Mouse (Mus musculus) liver, adult 2 months (tissue): ENCODE data around the gene Eif4g3. TPM values are rescaled to one million over a fixed set of nuclear protein-coding genes. Genes with fewer than 3 reads are reported as not detected.

Experiments used
- DNase-seq: peaks from one replicate; pipeline ENCODE4 v3.0.0-alpha.2; 2011; ENCODE audit warnings: low read depth, low spot score; ENCODE audit errors: extremely low read depth
- H3K27ac ChIP-seq: fragments of 200-500 bp; replicated peaks from 2 replicates; pipeline ENCODE4 v1.5.1; 2012; ENCODE audit warnings: low read depth, mild to moderate bottlenecking, control low read depth, inconsistent platforms, low read length; ENCODE audit not compliant: insufficient read depth
- H3K27me3 ChIP-seq: fragments of 200-500 bp; 2 replicates; pipeline ENCODE4 v1.6.1; 2012; ENCODE audit warnings: mild to moderate bottlenecking, moderate library complexity, low read length, inconsistent platforms; ENCODE audit not compliant: control insufficient read depth, insufficient read depth
- H3K36me3 ChIP-seq: fragments of 200-500 bp; 2 replicates; pipeline ENCODE4 v1.6.1; 2012; ENCODE audit warnings: low read length, inconsistent platforms; ENCODE audit not compliant: control insufficient read depth, insufficient read depth
- H3K4me1 ChIP-seq: fragments of 200-500 bp; 2 replicates; pipeline ENCODE4 v1.6.1; 2011; ENCODE audit warnings: low read length; ENCODE audit not compliant: control insufficient read depth, insufficient read depth
- H3K4me3 ChIP-seq: fragments of 200-500 bp; 2 replicates; pipeline ENCODE4 v1.5.1; 2011; ENCODE audit warnings: low read depth, mild to moderate bottlenecking, control low read depth, low read length, moderate library complexity; ENCODE audit not compliant: insufficient read depth
- H3K79me2 ChIP-seq: fragments of 200-500 bp; 2 replicates; pipeline ENCODE4 v1.6.1; 2012; ENCODE audit warnings: inconsistent platforms, mild to moderate bottlenecking, low read length, moderate library complexity; ENCODE audit not compliant: control insufficient read depth, insufficient read depth
- H3K9ac ChIP-seq: fragments of 200-500 bp; 2 replicates; pipeline ENCODE4 v1.6.1; 2012; ENCODE audit warnings: low read depth, mild to moderate bottlenecking, control low read depth, inconsistent platforms, low read length
- CTCF ChIP-seq: fragments of 200-500 bp; IDR thresholded peaks from 2 replicates; pipeline ENCODE4 v1.5.1; 2011; ENCODE audit warnings: low read depth, low read length, control low read depth
- POLR2A ChIP-seq: fragments of 200-500 bp; IDR thresholded peaks from 2 replicates; pipeline ENCODE4 v1.6.1; 2011; ENCODE audit warnings: low read length, control low read depth; ENCODE audit not compliant: insufficient read depth; ENCODE audit errors: extremely low read depth
- WGBS: fragments of 180-500 bp; shearing (Covaris S2); methylation state at CpG from one replicate; pipeline ENCODE4 v1.1.7; 2018; 5-methylcytosine and 5-hydroxymethylcytosine counted together
- polyA plus RNA-seq: library from polyadenylated mRNA; depleted of rRNA; stranded (reverse); fragments of >200 nt; gene quantifications from 2 replicates; pipeline ENCODE4 v1.2.3, GENCODE M21; 2012
- total RNA-seq: library from RNA; depleted of rRNA; stranded (reverse); fragments of >200 nt; gene quantifications from 2 replicates; pipeline ENCODE4 v1.2.3, GENCODE M21; 2014

Gene Eif4g3
- total and polyA plus RNA-seq, 2 experiments: 9.7 to 17.0 TPM

GRCm38 (mm10) chr4:138009786-138010502 is 17.1 kb downstream of the Eif4g3 start:
- H3K27ac ChIP-seq: no peak overlapping the region
- TF ChIP-seq POLR2A (no peak), CTCF (no peak)
- H3K36me3 ChIP-seq: peaks cover 4% of the 10 kb centered on the region; the same call in 1 of the 2 replicates
- no peaks in the 10 kb centered on the region for H3K4me1 ChIP-seq
- no peak overlapping the region for H3K9ac ChIP-seq
- H3K4me3 ChIP-seq: no peak overlapping the region
- H3K27me3 ChIP-seq: no peaks in the 10 kb centered on the region
- WGBS: 81% methylated on average over 4 of the region's 4 CpGs
- DNase-seq: peak; percentile 62
- H3K79me2 ChIP-seq: peaks cover 18% of the 10 kb centered on the region; the same call in 1 of the 2 replicates

GRCm38 (mm10) chr4:138013723-138014479 is 21.1 kb downstream of the Eif4g3 start:
- no peaks in the 10 kb centered on the region for H3K27me3 ChIP-seq
- DNase-seq: no peak
- 91% methylated on average over 15 of the region's 15 CpGs for WGBS

GRCm38 (mm10) chr4:138015966-138016365 is 23.1 kb downstream of the Eif4g3 start:
- WGBS: 72% methylated on average over 4 of the region's 4 CpGs
- Histone ChIP-seq H3K27me3 (no peaks in the 10 kb centered on the region), H3K79me2 (peaks cover 21% of the 10 kb centered on the region; the same call in 1 of the 2 replicates), H3K27ac (no peak overlapping the region), H3K4me3 (no peak overlapping the region), H3K4me1 (no peaks in the 10 kb centered on the region), H3K9ac (no peak overlapping the region), H3K36me3 (peaks cover 4% of the 10 kb centered on the region; the same call in 1 of the 2 replicates)
- DNase-seq: no peak
- no peak for TF ChIP-seq POLR2A
- no peak for TF ChIP-seq CTCF

More at GRCm38 (mm10) chr4:138013723-138014479, 21.1 kb downstream of the Eif4g3 start:
- no peak overlapping the region for H3K4me3 ChIP-seq
- peaks cover 4% of the 10 kb centered on the region; the same call in 1 of the 2 replicates for H3K36me3 ChIP-seq
- no peak overlapping the region for H3K27ac ChIP-seq
- no peak overlapping the region for H3K9ac ChIP-seq
- peaks cover 17% of the 10 kb centered on the region; the same call in 1 of the 2 replicates for H3K79me2 ChIP-seq
- no peak for TF ChIP-seq POLR2A
- TF ChIP-seq CTCF: no peak
- no peaks in the 10 kb centered on the region for H3K4me1 ChIP-seq

- Histone ChIP-seq H3K27me3 (no peaks in the 10 kb centered on the region), H3K4me1 (no peaks in the 10 kb centered on the region), H3K36me3 (peaks cover 4% of the 10 kb centered on the region; the same call in 1 of the 2 replicates), H3K79me2 (peaks cover 15% of the 10 kb centered on the region; the same call in 1 of the 2 replicates), H3K4me3 (no peak overlapping the region), H3K27ac (no peak overlapping the region), H3K9ac (no peak overlapping the region)
- DNase-seq: no peak
- WGBS: 93% methylated on average over 11 of the region's 11 CpGs
- TF ChIP-seq CTCF (no peak), POLR2A (no peak)
These were observed 24.3 kb downstream of the Eif4g3 start for GRCm38 (mm10) chr4:138017085-138017637.

- peaks cover 4% of the 10 kb centered on the region; the same call in 1 of the 2 replicates for H3K36me3 ChIP-seq
- no peak overlapping the region for H3K9ac ChIP-seq
- WGBS: 53% methylated on average over 6 of the region's 6 CpGs
- DNase-seq: peak; percentile 76
- no peak overlapping the region for H3K4me3 ChIP-seq
- TF ChIP-seq POLR2A: no peak
- TF ChIP-seq CTCF: no peak
- H3K79me2 ChIP-seq: peaks cover 9% of the 10 kb centered on the region; the same call in 1 of the 2 replicates
- no peak overlapping the region for H3K27ac ChIP-seq
- H3K27me3 ChIP-seq: no peaks in the 10 kb centered on the region
- H3K4me1 ChIP-seq: 0 out of 2 replicates have a peak, but pooled peaks cover under 1% of the 10 kb centered on the region
These were observed 25.2 kb downstream of the Eif4g3 start for GRCm38 (mm10) chr4:138018011-138018410.
